Mouse (Mus musculus): Measurements from ENCODE around the gene Shisal1. TPM values are rescaled to one million over a fixed set of nuclear protein-coding genes. Genes with fewer than 3 reads are reported as not detected.

Shisal1 gene
- total RNA-seq (2021) = 1 to 10 TPM; 2.7 to 5.0 TPM
- long read RNA-seq, experiment 1, partial matches to known transcripts = 0 of 2 reads
- long read RNA-seq, experiment 1, other reads (novel, unspliced or antisense) = 2 of 2 reads
- long read RNA-seq, experiment 2, partial matches to known transcripts = 0 of 5 reads
- long read RNA-seq, experiment 2, other reads (novel, unspliced or antisense) = 5 of 5 reads

- intact Hi-C loops (cut with DNase I; ENCODE audit: low total_unique reads) = no loop called here
- no peak for DNase-seq
Measured at GRCm38 (mm10) chr15:84446997-84447396, at the start of gene Shisal1. Gene Shisal1 (minus strand): TSS chr15:84447097.

GRCm38 (mm10) chr15:84490486-84490885 lies 43.6 kb upstream of the Shisal1 start:
- no peak for DNase-seq
- intact Hi-C loops (cut with DNase I; ENCODE audit: low total_unique reads) = no loop called here

- intact Hi-C loops (cut with DNase I; ENCODE audit: low total_unique reads) = no loop called here
- no peak for DNase-seq
Measured at GRCm38 (mm10) chr15:84484255-84484654, 37.4 kb upstream of the Shisal1 start.

GRCm38 (mm10) chr15:84483622-84484021 lies 36.7 kb upstream of the Shisal1 start:
- intact Hi-C loops (cut with DNase I; ENCODE audit: low total_unique reads) = no loop called here
- no peak for DNase-seq

GRCm38 (mm10) chr15:84481259-84481877 lies 34.5 kb upstream of the Shisal1 start:
- intact Hi-C loops (cut with DNase I; ENCODE audit: low total_unique reads) = no loop called here
- no peak for DNase-seq

- intact Hi-C loops (cut with DNase I; ENCODE audit: low total_unique reads) = no loop called here
Measured at GRCm38 (mm10) chr15:84469391-84469790, 22.5 kb upstream of the Shisal1 start.

GRCm38 (mm10) chr15:84467761-84468160 lies 20.9 kb upstream of the Shisal1 start:
- intact Hi-C loops (cut with DNase I; ENCODE audit: low total_unique reads) = no loop called here
- no peak for DNase-seq

More at GRCm38 (mm10) chr15:84469391-84469790, 22.5 kb upstream of the Shisal1 start:
- DNase-seq = peak; percentile 63

- intact Hi-C loops (cut with DNase I; ENCODE audit: low total_unique reads) = no loop called here
- DNase-seq = peak; percentile 25
Measured at GRCm38 (mm10) chr15:84466458-84467267, 19.8 kb upstream of the Shisal1 start.

- intact Hi-C loops (cut with DNase I; ENCODE audit: low total_unique reads) = no loop called here
- no peak for DNase-seq
Measured at GRCm38 (mm10) chr15:84461429-84461828, 14.5 kb upstream of the Shisal1 start.

- intact Hi-C loops (cut with DNase I; ENCODE audit: low total_unique reads) = no loop called here
- DNase-seq = no peak
Measured at GRCm38 (mm10) chr15:84458983-84459382, 12.1 kb upstream of the Shisal1 start.

- DNase-seq = no peak
- intact Hi-C loops (cut with DNase I; ENCODE audit: low total_unique reads) = no loop called here
Measured at GRCm38 (mm10) chr15:84455286-84455685, 8.4 kb upstream of the Shisal1 start.

- intact Hi-C loops (cut with DNase I; ENCODE audit: low total_unique reads) = no loop called here
- DNase-seq = no peak
Measured at GRCm38 (mm10) chr15:84453091-84453490, 6.2 kb upstream of the Shisal1 start.

GRCm38 (mm10) chr15:84450441-84451183 lies 3.7 kb upstream of the Shisal1 start:
- intact Hi-C loops (cut with DNase I; ENCODE audit: low total_unique reads) = no loop called here

GRCm38 (mm10) chr15:84445812-84446716 lies 833 bp downstream of the Shisal1 start:
- intact Hi-C loops (cut with DNase I; ENCODE audit: low total_unique reads) = no loop called here
- no peak for DNase-seq

More at GRCm38 (mm10) chr15:84450441-84451183, 3.7 kb upstream of the Shisal1 start:
- peak; percentile 63 for DNase-seq

GRCm38 (mm10) chr15:84444181-84444580 lies 2.7 kb downstream of the Shisal1 start:
- intact Hi-C loops (cut with DNase I; ENCODE audit: low total_unique reads) = no loop called here
- peak; percentile 51 for DNase-seq

- peak; percentile 37 for DNase-seq
- intact Hi-C loops (cut with DNase I; ENCODE audit: low total_unique reads) = no loop called here
Measured at GRCm38 (mm10) chr15:84443631-84444030, 3.3 kb downstream of the Shisal1 start.

GRCm38 (mm10) chr15:84441682-84442315 lies 5.1 kb downstream of the Shisal1 start:
- DNase-seq = no peak
- intact Hi-C loops (cut with DNase I; ENCODE audit: low total_unique reads) = no loop called here

- peak; percentile 64 for DNase-seq
- intact Hi-C loops (cut with DNase I; ENCODE audit: low total_unique reads) = no loop called here
Measured at GRCm38 (mm10) chr15:84440820-84441219, 6.1 kb downstream of the Shisal1 start.

All from gastrocnemius, postnatal 14 days (tissue).